Mouse (Mus musculus): Measurements from ENCODE around the gene Pi4kb. TPM values are rescaled to one million over a fixed set of nuclear protein-coding genes. Genes with fewer than 3 reads are reported as not detected.
A peak's percentile ranks its signal among the peaks of the same experiment; 100 is the strongest.

Gene Pi4kb
- total RNA-seq, 2 experiments from 2014 or later = 24.6 to 30.3 TPM

DNA sequence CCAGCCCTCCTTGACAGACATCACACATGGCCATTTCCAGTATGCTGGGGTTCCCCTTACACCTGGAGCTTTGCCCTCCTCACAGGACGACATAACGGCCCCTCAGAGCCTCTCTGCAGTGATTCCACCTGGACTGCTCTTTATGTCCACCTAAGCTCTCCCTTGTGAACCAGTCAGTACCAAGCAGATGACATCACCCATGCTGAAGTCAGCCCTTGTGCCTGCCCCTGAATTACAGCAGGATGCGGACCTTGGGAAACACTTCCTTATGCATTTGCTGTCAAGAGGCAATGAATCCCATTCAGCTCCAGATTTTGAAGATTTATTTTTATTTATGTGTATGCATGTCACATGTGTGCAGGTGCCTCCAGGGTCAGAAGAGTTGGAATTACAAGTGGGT lies 73.4 kb downstream of the Pi4kb start:
- DNase-seq = no peak
- intact Hi-C loops (cut with DNase I) = loop anchor here (5.0 kb wide), 1 partner anchor 54 kb away; no protein-coding TSS in a partner anchor

DNA sequence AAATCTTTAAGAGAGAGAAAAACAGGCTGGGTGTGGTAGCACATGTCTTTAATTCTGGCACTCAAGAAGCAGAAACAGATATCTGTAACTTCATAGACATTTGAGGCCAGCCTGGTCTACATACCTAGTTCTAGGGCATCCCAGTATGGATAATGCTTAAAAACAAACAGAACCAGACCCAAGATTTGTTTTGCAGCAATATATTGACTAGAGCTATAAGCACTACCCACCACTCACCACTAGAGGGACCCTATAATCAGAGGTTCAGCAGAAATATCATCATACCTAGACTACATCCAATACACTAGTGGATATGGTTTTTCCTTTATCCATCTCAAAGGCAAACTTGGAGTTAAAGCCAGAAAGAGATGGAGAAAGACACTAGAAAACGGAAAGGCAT lies 78.4 kb downstream of the Pi4kb start:
- peak in 1 of 2 experiments; percentile 30 for DNase-seq
- intact Hi-C loops (cut with DNase I) = loop anchor here (10.0 kb wide), 1 partner anchor 212 kb away; no protein-coding TSS in a partner anchor

DNA sequence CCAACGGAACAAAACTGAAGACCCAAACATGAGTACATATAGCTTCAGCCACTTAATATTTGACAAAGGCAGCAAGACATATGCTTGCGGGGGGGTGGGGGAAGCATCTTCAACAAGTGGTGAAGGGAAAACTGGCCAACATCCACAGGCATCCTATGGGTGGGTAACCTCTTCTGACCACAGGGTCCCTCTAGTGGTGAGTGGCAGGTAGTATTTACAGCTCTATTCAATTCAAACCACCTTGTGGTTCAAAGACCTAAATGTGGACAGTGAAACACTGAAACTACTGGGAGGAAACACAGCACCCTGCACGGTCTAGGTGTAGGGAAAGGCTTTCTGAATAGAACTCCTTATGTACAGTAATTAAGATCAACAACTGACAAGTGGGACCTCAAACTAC lies 79.2 kb downstream of the Pi4kb start:
- no peak for DNase-seq
- intact Hi-C loops (cut with DNase I) = loop anchor here (10.0 kb wide), 1 partner anchor 211 kb away; no protein-coding TSS in a partner anchor

DNA sequence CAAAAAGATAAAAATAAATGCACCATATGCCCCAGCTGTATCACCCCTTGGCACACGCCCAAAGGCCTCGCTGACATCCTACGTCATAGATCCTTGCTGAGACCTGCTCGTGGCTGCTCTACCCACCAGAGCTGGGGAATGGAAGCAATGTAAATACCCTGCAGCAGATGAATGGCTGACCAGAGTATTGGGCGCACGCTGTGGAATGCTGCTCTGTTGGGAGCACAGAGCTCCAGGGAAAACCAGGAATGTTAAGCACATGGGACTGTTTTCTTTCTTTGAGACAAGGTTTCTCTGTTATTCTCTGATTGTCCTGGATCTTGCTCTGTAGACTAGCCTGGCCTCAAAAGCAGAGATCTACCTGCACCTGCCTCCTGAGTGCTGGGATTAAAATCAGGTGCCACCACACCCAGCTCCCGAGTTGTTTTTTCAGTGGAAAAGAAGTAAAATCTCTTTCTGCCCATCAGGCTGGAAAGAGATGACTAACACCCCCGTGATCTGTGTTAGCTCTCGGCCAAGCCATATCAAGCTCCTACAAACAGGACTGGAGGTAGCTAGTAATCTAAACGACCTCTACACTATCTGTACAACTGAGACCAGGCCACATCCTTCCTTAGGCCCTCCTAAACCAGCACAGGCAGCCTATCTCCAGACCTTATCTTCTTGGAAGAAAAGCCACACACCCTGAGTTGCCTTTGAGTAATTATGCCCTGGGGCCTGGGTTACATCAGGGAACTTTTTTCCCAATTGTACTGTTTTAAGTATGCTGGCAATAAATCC lies 80.1 kb downstream of the Pi4kb start:
- intact Hi-C loops (cut with DNase I) = loop anchor here (10.0 kb wide), 1 partner anchor 210 kb away; no protein-coding TSS in a partner anchor
- DNase-seq = no peak

DNA sequence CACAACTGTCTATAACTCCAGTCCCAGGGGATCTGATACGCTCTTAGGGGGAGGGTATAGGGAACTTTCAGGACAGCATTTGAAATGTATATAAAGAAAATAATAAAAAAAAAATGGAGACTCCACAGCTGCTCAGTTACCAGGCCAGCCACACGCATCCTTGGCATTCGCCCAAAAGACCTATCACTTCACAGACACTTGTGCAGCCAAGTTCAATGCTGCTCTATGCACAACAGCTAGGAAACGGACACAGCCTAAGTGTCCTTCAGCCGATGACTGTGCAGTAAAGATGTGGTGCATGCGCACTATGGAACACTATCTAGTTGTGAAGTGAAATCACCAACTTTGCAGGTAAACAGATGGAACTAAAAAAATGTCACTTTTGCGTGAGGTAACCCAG lies 81.7 kb downstream of the Pi4kb start:
- intact Hi-C loops (cut with DNase I) = loop anchor here (10.0 kb wide), 1 partner anchor 209 kb away; no protein-coding TSS in a partner anchor
- DNase-seq = no peak

Small RNAs within 50 kb of the gene (microRNA-seq; reads per million reads assigned to microRNA genes)
- gene Mir7013 (ENCODE audit: borderline number of aligned reads in 2 of 2) = 2.2 to 2.7 reads per million in 2 experiments

Other genes with a start within 250 kb of the Pi4kb start
- under 1 TPM; 0.35 to 0.83 TPM for gene Cgn, start 188.2 kb upstream of the Pi4kb start, total RNA-seq (2021)
- 10 to 100 TPM; 18.7 to 21.5 TPM for gene Pogz, start 137.2 kb upstream of the Pi4kb start, total RNA-seq (2021)
- 100 to 1,000 TPM; 231 to 243 TPM for gene Psmb4, start 87.8 kb upstream of the Pi4kb start, total RNA-seq (2021)
- gene Selenbp1, start 41.7 kb upstream of the Pi4kb start, total RNA-seq (2021) = 100 to 1,000 TPM; 110 to 122 TPM
- 1 to 10 TPM; 4.4 to 6.5 TPM for gene Rfx5, start 20.7 kb upstream of the Pi4kb start, total RNA-seq (2021)
- gene Zfp687, start 40.7 kb downstream of the Pi4kb start, total RNA-seq (2021) = 10 to 100 TPM; 11.4 to 15.8 TPM
- 100 to 1,000 TPM; 136 to 151 TPM for gene Psmd4, start 67.9 kb downstream of the Pi4kb start, total RNA-seq (2021)
- gene Pip5k1a, start 132.2 kb downstream of the Pi4kb start, total RNA-seq (2021) = 10 to 100 TPM; 16.5 to 17.1 TPM
- 10 to 100 TPM; 31.7 to 35.2 TPM for gene Vps72, start 136.3 kb downstream of the Pi4kb start, total RNA-seq (2021)
- gene Tmod4, start 149.7 kb downstream of the Pi4kb start, total RNA-seq (2021) = 10 to 100 TPM; 17.6 to 29.1 TPM
- gene Scnm1, start 159.3 kb downstream of the Pi4kb start, total RNA-seq (2021) = 10 to 100 TPM; 24.1 to 37.5 TPM
- 1 to 10 TPM; 5.8 to 6.5 TPM for gene Lysmd1, start 159.4 kb downstream of the Pi4kb start, total RNA-seq (2021)
- 1 to 10 TPM; 1.4 to 2.7 TPM for gene Tnfaip8l2, start 167.6 kb downstream of the Pi4kb start, total RNA-seq (2021)
- gene Sema6c, start 185.7 kb downstream of the Pi4kb start, total RNA-seq (2021) = 10 to 100 TPM in 1 of 2 experiments, 1 to 10 TPM in 1; 4.7 to 10.2 TPM
- gene Gabpb2, start 243.2 kb downstream of the Pi4kb start, total RNA-seq (2021) = 10 to 100 TPM; 10.9 to 11.7 TPM